Mouse (Mus musculus): ENCODE measurements at regions not wholly inside any gene's neighbourhood (a gene's known extent, or its start where the extent isn't known, plus 50 kb on each side); places are given as distances from the start of the nearest gene placed in this dataset.

DNA sequence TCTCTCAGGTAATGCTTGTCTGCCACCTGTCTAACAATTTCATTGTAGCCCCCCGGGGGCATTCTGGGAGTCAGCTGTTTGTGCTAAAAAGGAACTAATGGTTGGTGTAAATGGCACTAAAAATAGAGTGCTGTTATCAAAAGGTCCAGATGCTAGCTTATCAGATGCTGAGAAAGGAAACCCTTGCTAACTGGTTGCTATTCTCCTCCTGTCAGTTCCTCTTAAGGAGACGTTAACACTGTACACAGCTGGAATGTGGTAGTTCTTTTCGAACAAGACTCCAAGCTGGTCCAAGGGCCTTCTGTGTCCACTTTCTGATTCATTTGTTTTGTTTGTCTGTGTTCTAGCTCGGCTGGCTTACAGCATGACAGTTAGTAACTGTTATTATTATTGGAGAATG is 592.0 kb downstream of the Ofcc1 start:
- no peak overlapping the region for H3K27ac ChIP-seq (replicated peaks)
- 50% methylated on average over 4 of the region's 4 CpGs for WGBS
- no peak for DNase-seq (ENCODE audit: low spot score)
- ATAC-seq (ENCODE audit: low FRiP score, low TSS enrichment): no peak
- H3K9ac ChIP-seq (ENCODE audit: low read length): no peak overlapping the region
- no peaks in the 10 kb centered on the region for H3K4me1 ChIP-seq (replicated peaks; ENCODE audit: control insufficient read depth, insufficient read depth)
- no peaks in the 10 kb centered on the region for H3K27me3 ChIP-seq (ENCODE audit: control insufficient read depth, insufficient read depth, low read length)
- no peak overlapping the region for H3K4me3 ChIP-seq (ENCODE audit: low read depth, low read length)
- no peaks in the 10 kb centered on the region for H3K36me3 ChIP-seq (ENCODE audit: control insufficient read depth, insufficient read depth, low read length)
- H3K9me3 ChIP-seq (ENCODE audit: control insufficient read depth, low read length): no peaks in the 10 kb centered on the region
- H3K4me2 ChIP-seq (replicated peaks; ENCODE audit: low read depth): no peak overlapping the region
- TF ChIP-seq CTCF (IDR thresholded peaks at IDR 0.05; ENCODE audit: low read depth): no peak
- no peak for TF ChIP-seq EP300 (optimal IDR thresholded peaks at IDR 0.05)

DNA sequence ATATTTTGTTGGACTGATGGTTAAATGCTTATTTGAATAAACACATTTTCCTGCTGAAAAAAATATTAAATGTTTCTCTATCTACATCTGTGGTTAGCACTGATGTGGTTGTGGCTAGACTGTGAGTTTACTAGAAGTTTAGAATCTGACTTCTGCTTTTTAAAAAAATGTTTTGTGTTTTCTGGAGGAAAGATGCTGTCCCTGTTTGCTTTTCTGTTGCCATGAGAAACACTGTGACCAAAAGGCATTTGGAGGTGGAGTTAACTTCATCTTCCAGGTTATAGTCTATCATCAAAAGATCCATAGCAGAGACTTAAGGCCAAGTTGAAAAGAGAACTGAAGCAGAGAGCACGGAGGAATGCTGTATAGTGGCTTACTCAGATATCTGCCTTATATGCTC is 594.4 kb downstream of the Ofcc1 start:
- WGBS: 85% methylated on average over 1 of the region's 1 CpGs
- Histone ChIP-seq H3K27ac (replicated peaks) (no peak overlapping the region), H3K4me2 (replicated peaks; ENCODE audit: low read depth) (no peak overlapping the region), H3K9me3 (ENCODE audit: control insufficient read depth, low read length) (no peaks in the 10 kb centered on the region), H3K36me3 (ENCODE audit: control insufficient read depth, insufficient read depth, low read length) (no peaks in the 10 kb centered on the region), H3K9ac (ENCODE audit: low read length) (no peak overlapping the region), H3K27me3 (ENCODE audit: control insufficient read depth, insufficient read depth, low read length) (no peaks in the 10 kb centered on the region), H3K4me3 (ENCODE audit: low read depth, low read length) (no peak overlapping the region), H3K4me1 (replicated peaks; ENCODE audit: control insufficient read depth, insufficient read depth) (no peaks in the 10 kb centered on the region)
- DNase-seq (ENCODE audit: low spot score) (no peak), ATAC-seq (ENCODE audit: low FRiP score, low TSS enrichment) (no peak)
- TF ChIP-seq EP300 (optimal IDR thresholded peaks at IDR 0.05) (no peak), CTCF (IDR thresholded peaks at IDR 0.05; ENCODE audit: low read depth) (no peak)

All from stomach, postnatal 0 days (tissue).